Comparison of ENCODE assay signal across 9 mouse cellular contexts in genomic region chr15:79391447-79392093, GRCm38 (mm10). TPM values are rescaled to one million over a fixed set of nuclear protein-coding genes. Genes with fewer than 3 reads are reported as not detected.
DNase-seq lines count a peak whose midpoint lies in the region; ATAC-seq and TF ChIP-seq lines count a peak whose summit lies in the region.
"Had no signal": no experiment of that assay in that cellular context is flagged by ENCODE, and none has a peak within 500 bp of the region (broad histone marks: within the 10 kb centered on the region; RNA-seq: fewer than 3 reads in every experiment).

No protein-coding gene starts in this region.

- no peak overlapping the region for H3K27ac ChIP-seq in forebrain, postnatal 0 days (ENCODE audit: low read depth, low read length)
- H3K27ac ChIP-seq in forebrain, embryonic 11.5 days (ENCODE audit: low read depth, low read length) = no peak overlapping the region
- H3K27ac ChIP-seq in embryonic facial prominence, embryonic 10.5 days (replicated peaks) = peak overlapping the region; percentile 52
- 0 out of 2 replicates have a peak overlapping the region, but pooled peaks have one; percentile 16 for H3K27ac ChIP-seq in left cerebral cortex, adult 2 months
- H3K27ac ChIP-seq in midbrain, embryonic 14.5 days (replicated peaks; ENCODE audit: low read depth, low read length) = no peak overlapping the region

- no peaks in the 10 kb centered on the region for H3K27me3 ChIP-seq in forebrain, postnatal 0 days (ENCODE audit: insufficient read depth, low read length)
- no peaks in the 10 kb centered on the region for H3K27me3 ChIP-seq in forebrain, embryonic 11.5 days (ENCODE audit: control insufficient read depth, insufficient read depth, low read length)
- 0 out of 2 replicates have a peak, but pooled peaks cover 4% of the 10 kb centered on the region for H3K27me3 ChIP-seq in embryonic facial prominence, embryonic 10.5 days (replicated peaks; ENCODE audit: low read depth, poor library complexity, severe bottlenecking)
- H3K27me3 ChIP-seq in midbrain, embryonic 14.5 days (ENCODE audit: control insufficient read depth, insufficient read depth, low read length) = no peaks in the 10 kb centered on the region
- H3K27me3 ChIP-seq: CH12.LX had no signal

- no peak for TF ChIP-seq CTCF in forebrain, postnatal 0 days (IDR thresholded peaks at IDR 0.05; ENCODE audit: low read depth)
- TF ChIP-seq CTCF in left cerebral cortex, adult 2 months (IDR thresholded peaks at IDR 0.05) = no peak

- 34% methylated on average over 7 of the region's 7 CpGs for WGBS in forebrain, postnatal 0 days
- WGBS in forebrain, embryonic 11.5 days = 60% methylated on average over 7 of the region's 7 CpGs
- 59% methylated on average over 7 of the region's 7 CpGs for WGBS in embryonic facial prominence, embryonic 10.5 days
- 54% methylated on average over 7 of the region's 7 CpGs for WGBS in midbrain, embryonic 14.5 days

- no peaks in the 10 kb centered on the region for H3K9me3 ChIP-seq in forebrain, postnatal 0 days (ENCODE audit: low read length)
- H3K9me3 ChIP-seq in forebrain, embryonic 11.5 days (ENCODE audit: control insufficient read depth, low read length) = no peaks in the 10 kb centered on the region
- no peaks in the 10 kb centered on the region for H3K9me3 ChIP-seq in embryonic facial prominence, embryonic 10.5 days
- no peaks in the 10 kb centered on the region for H3K9me3 ChIP-seq in midbrain, embryonic 14.5 days (ENCODE audit: control insufficient read depth, low read length)

- no peak overlapping the region for H3K4me3 ChIP-seq in forebrain, postnatal 0 days (ENCODE audit: low read depth, low read length)
- no peak overlapping the region for H3K4me3 ChIP-seq in forebrain, embryonic 11.5 days (ENCODE audit: low read depth, low read length)
- H3K4me3 ChIP-seq in embryonic facial prominence, embryonic 10.5 days = no peak overlapping the region
- H3K4me3 ChIP-seq in left cerebral cortex, adult 2 months = no peak overlapping the region
- H3K4me3 ChIP-seq in midbrain, embryonic 14.5 days (replicated peaks; ENCODE audit: low read depth, low read length) = no peak overlapping the region

- no peak overlapping the region for H3K9ac ChIP-seq in forebrain, postnatal 0 days
- no peak overlapping the region for H3K9ac ChIP-seq in forebrain, embryonic 11.5 days (ENCODE audit: low read length)
- H3K9ac ChIP-seq in midbrain, embryonic 14.5 days (replicated peaks; ENCODE audit: low read length) = no peak overlapping the region

- H3K36me3 ChIP-seq in forebrain, postnatal 0 days (ENCODE audit: insufficient read depth) = no peaks in the 10 kb centered on the region; the same call in 1 of the 2 replicates
- no peaks in the 10 kb centered on the region for H3K36me3 ChIP-seq in forebrain, embryonic 11.5 days (ENCODE audit: control insufficient read depth, insufficient read depth, low read length)
- H3K36me3 ChIP-seq in embryonic facial prominence, embryonic 10.5 days (replicated peaks) = peaks cover 17% of the 10 kb centered on the region; the same call in 1 of the 2 replicates
- no peaks in the 10 kb centered on the region for H3K36me3 ChIP-seq in midbrain, embryonic 14.5 days (ENCODE audit: control insufficient read depth, insufficient read depth, low read length)

- no peaks in the 10 kb centered on the region; the same call in 1 of the 2 replicates for H3K4me1 ChIP-seq in forebrain, postnatal 0 days (ENCODE audit: insufficient read depth)
- H3K4me1 ChIP-seq in forebrain, embryonic 11.5 days (replicated peaks; ENCODE audit: control insufficient read depth, insufficient read depth, low read length) = no peaks in the 10 kb centered on the region; the same call in 1 of the 2 replicates
- peaks cover 55% of the 10 kb centered on the region for H3K4me1 ChIP-seq in embryonic facial prominence, embryonic 10.5 days
- H3K4me1 ChIP-seq in midbrain, embryonic 14.5 days (ENCODE audit: control insufficient read depth, insufficient read depth, low read length) = no peaks in the 10 kb centered on the region

- DNase-seq in forebrain, postnatal 0 days = peak; percentile 23
- no peak for DNase-seq in forebrain, embryonic 11.5 days (ENCODE audit: low spot score)
- DNase-seq in embryonic facial prominence, embryonic 10.5 days (ENCODE audit: low spot score) = no peak
- peak; percentile 88 to 89 for DNase-seq in heart, postnatal 10 days
- no peak for DNase-seq in left cerebral cortex, adult 2 months (ENCODE audit: extremely low spot score in 1 of 2, low spot score in 2 of 2)
- DNase-seq in midbrain, embryonic 14.5 days = peak; percentile 54
- no peak for DNase-seq in layer of hippocampus, adult 8-10 months (ENCODE audit: low spot score in 2 of 2)

- intact Hi-C loops in heart, postnatal 10 days (cut with DNase I) = no loop called here
- intact Hi-C loops in left cerebral cortex, adult 2 months (cut with DNase I) = no loop called here

- H3K4me2 ChIP-seq in forebrain, postnatal 0 days (ENCODE audit: low read depth) = no peak overlapping the region
- no peak overlapping the region for H3K4me2 ChIP-seq in forebrain, embryonic 11.5 days (ENCODE audit: low read depth, low read length, severe bottlenecking)
- H3K4me2 ChIP-seq in midbrain, embryonic 14.5 days (ENCODE audit: low read length) = no peak overlapping the region

- ATAC-seq in forebrain, postnatal 0 days = peak; percentile 38
- ATAC-seq in forebrain, embryonic 11.5 days (replicated peaks; ENCODE audit: low FRiP score) = no peak
- ATAC-seq in midbrain, embryonic 14.5 days (ENCODE audit: low FRiP score, low TSS enrichment) = no peak
- ATAC-seq in erythroblast, adult 5-6 weeks (replicated peaks; ENCODE audit: low FRiP score, poor library complexity, severe bottlenecking) = no peak

RNA-seq across cellular contexts. Expression of gene Tmem184b, which starts 11.8 kb away (rescaled TPM):
- total RNA-seq in forebrain, postnatal 0 days (2014; rRNA removed) = 32.0 and 41.9 TPM in 2 replicates
- 22.9 and 30.3 TPM in 2 replicates for polyA plus RNA-seq in forebrain, postnatal 0 days (2015; fragmentation: Nextera tagmentation; extraction: Ambion mirVana)
- 52.3 and 55.2 TPM in 2 replicates for polyA plus RNA-seq in forebrain, embryonic 11.5 days (2014; fragmentation: Nextera tagmentation; extraction: Ambion mirVana)
- polyA plus RNA-seq in embryonic facial prominence, embryonic 10.5 days (2016; fragmentation: Nextera tagmentation; extraction: Ambion mirVana) = 57.7 and 58.9 TPM in 2 replicates
- 10 to 100 TPM; 59.2 to 67.8 TPM for total RNA-seq in heart, postnatal 10 days (2021)
- total RNA-seq in left cerebral cortex, adult 2 months (2021) = 10 to 100 TPM; 73.7 to 82.2 TPM
- polyA plus RNA-seq in midbrain, embryonic 14.5 days (2014; fragmentation: Nextera tagmentation; extraction: Ambion mirVana) = 32.2 and 36.6 TPM in 2 replicates
- total RNA-seq in erythroblast, adult 5-6 weeks (2015; ENCODE audit: low replicate concordance) = 4.8 and 5.2 TPM in 2 replicates
- 2.6 and 9.4 TPM in 2 replicates for total RNA-seq in erythroblast, adult 5-6 weeks (2017; ENCODE audit: low replicate concordance)
- 10 to 100 TPM; 52.5 to 66.5 (median 57.2) TPM for total RNA-seq in layer of hippocampus, adult 8-10 months (2022)

RNA-seq across cellular contexts. Expression of gene Maff, which starts 45.1 kb away (rescaled TPM):
- 2.5 and 3.0 TPM in 2 replicates for total RNA-seq in forebrain, postnatal 0 days (2014; rRNA removed)
- 0.74 and 1.1 TPM in 2 replicates for polyA plus RNA-seq in forebrain, postnatal 0 days (2015; fragmentation: Nextera tagmentation; extraction: Ambion mirVana)
- 1.5 TPM in 2 replicates for polyA plus RNA-seq in forebrain, embryonic 11.5 days (2014; fragmentation: Nextera tagmentation; extraction: Ambion mirVana)
- polyA plus RNA-seq in embryonic facial prominence, embryonic 10.5 days (2016; fragmentation: Nextera tagmentation; extraction: Ambion mirVana) = 1.2 and 1.8 TPM in 2 replicates
- total RNA-seq in heart, postnatal 10 days (2021) = 1 to 10 TPM; 4.8 to 6.0 TPM
- 1 to 10 TPM; 1.6 to 3.2 TPM for total RNA-seq in left cerebral cortex, adult 2 months (2021)
- 1.0 and 1.2 TPM in 2 replicates for polyA plus RNA-seq in midbrain, embryonic 14.5 days (2014; fragmentation: Nextera tagmentation; extraction: Ambion mirVana)
- not detected in 2 replicates for total RNA-seq in erythroblast, adult 5-6 weeks (2015; ENCODE audit: low replicate concordance)
- total RNA-seq in erythroblast, adult 5-6 weeks (2017; ENCODE audit: low replicate concordance) = not detected in 2 replicates
- 1 to 10 TPM; 1.2 to 3.7 (median 2.3) TPM for total RNA-seq in layer of hippocampus, adult 8-10 months (2022)

Comparison
In these comparisons a context has a peak if more than half of its experiments do, and no peak if none do; other contexts are left out.
1. DNase-seq: peak in forebrain, postnatal 0 days (single experiment), heart, postnatal 10 days (2 of 2) and midbrain, embryonic 14.5 days (single experiment); none in forebrain, embryonic 11.5 days (single experiment), embryonic facial prominence, embryonic 10.5 days (single experiment), left cerebral cortex, adult 2 months (0 of 2) and layer of hippocampus, adult 8-10 months (0 of 2).
2. H3K27ac ChIP-seq: peak in embryonic facial prominence, embryonic 10.5 days (single experiment) and left cerebral cortex, adult 2 months (single experiment); none in forebrain, postnatal 0 days (single experiment), forebrain, embryonic 11.5 days (single experiment) and midbrain, embryonic 14.5 days (single experiment).